Mouse (Mus musculus): ENCODE measurements around the gene Pcsk7.

GRCm38 (mm10) chr9:45938088-45938487, 31.8 kb downstream of the Pcsk7 start:
- TF ChIP-seq POLR2AphosphoS2 (IDR thresholded peaks at IDR 0.05; ENCODE audit: insufficient read length, low read depth) (no peak), POLR2A (IDR thresholded peaks at IDR 0.05; ENCODE audit: insufficient read length, low read depth) (no peak), E2F4 (IDR thresholded peaks at IDR 0.05; ENCODE audit: insufficient read depth) (no peak), TCF12 (IDR thresholded peaks at IDR 0.05; ENCODE audit: insufficient read depth, poor library complexity, severe bottlenecking) (no peak), USF1 (IDR thresholded peaks at IDR 0.05; ENCODE audit: low read depth) (no peak), REST (IDR thresholded peaks at IDR 0.05; ENCODE audit: insufficient read depth, insufficient read length) (no peak), CEBPB (IDR thresholded peaks at IDR 0.05; ENCODE audit: insufficient read depth, poor library complexity, severe bottlenecking) (no peak), MAX (IDR thresholded peaks at IDR 0.05; ENCODE audit: low read depth) (no peak), MYOD1 (IDR thresholded peaks at IDR 0.05; ENCODE audit: control insufficient read depth in 1 of 3, insufficient read length in 2 of 3, low read depth in 2 of 3) (no peak)

All from myocyte (in vitro differentiated cells).